Mouse (Mus musculus) activated CD4-positive, CD25-positive, alpha-beta regulatory T cell, adult 9 weeks (primary cell): ENCODE results near the gene Gm42957. TPM values are rescaled to one million over a fixed set of nuclear protein-coding genes. Genes with fewer than 3 reads are reported as not detected.

Experiments used
- polyA plus RNA-seq: library from polyadenylated mRNA; unstranded; fragments of 100-300 nt; shearing (Covaris generic); gene quantifications from one replicate; pipeline ENCODE4 v1.2.1, GENCODE M21; 2017

Gm42957 gene
- not detected for polyA plus RNA-seq

GRCm38 (mm10) chr3:96634928-96635879 is at the start of gene Gm42957, which contains the start of gene Pex11b:
TSS of gene Gm42957 (plus strand) at chr3:96635474.
TSS of gene Pex11b (plus strand) at chr3:96635376.

GRCm38 (mm10) chr3:96593790-96594560 is 41.3 kb upstream of the Gm42957 start, which contains the start of gene Polr3gl:
TSS of gene Polr3gl (minus strand) at chr3:96594181.

GRCm38 (mm10) chr3:96596228-96596707 is 39.0 kb upstream of the Gm42957 start, which contains the start of gene Ankrd34a:
TSS of gene Ankrd34a (plus strand) at chr3:96596636.

GRCm38 (mm10) chr3:96600639-96601250 is 34.5 kb upstream of the Gm42957 start, which contains the start of gene Lix1l:
TSS of gene Lix1l (plus strand) at chr3:96601149.

GRCm38 (mm10) chr3:96629729-96630600 is 5.3 kb upstream of the Gm42957 start, which contains the start of gene Rbm8a:
TSS of gene Rbm8a (plus strand) at chr3:96629933.

GRCm38 (mm10) chr3:96645018-96645649 is 9.9 kb downstream of the Gm42957 start, which contains the start of gene Itga10:
TSS of gene Itga10 (plus strand) at chr3:96645584.

GRCm38 (mm10) chr3:96669727-96670468 is 34.6 kb downstream of the Gm42957 start, which contains the start of gene Ankrd35:
TSS of gene Ankrd35 (plus strand) at chr3:96670131.

GRCm38 (mm10) chr3:96696198-96696765 is 61.0 kb downstream of the Gm42957 start, which contains the start of gene Pias3:
TSS of gene Pias3 (plus strand) at chr3:96696384.

Other genes with a start within 250 kb of the Gm42957 start
- gene BC107364, start 183.2 kb upstream of the Gm42957 start, polyA plus RNA-seq: not detected
- gene Hfe2, start 110.3 kb upstream of the Gm42957 start, polyA plus RNA-seq: not detected
- gene Txnip, start 77.5 kb upstream of the Gm42957 start, polyA plus RNA-seq: 950 TPM
- 1.3 TPM for gene Gm16253, start 58.5 kb upstream of the Gm42957 start, polyA plus RNA-seq
- gene Polr3gl, start 41.3 kb upstream of the Gm42957 start, polyA plus RNA-seq: 22.8 TPM
- 0.17 TPM for gene Ankrd34a, start 38.8 kb upstream of the Gm42957 start, polyA plus RNA-seq
- 0.26 TPM for gene Lix1l, start 34.3 kb upstream of the Gm42957 start, polyA plus RNA-seq
- 270 TPM for gene Rbm8a, start 5.5 kb upstream of the Gm42957 start, polyA plus RNA-seq
- 67.2 TPM for gene Pex11b, start 98 bp upstream of the Gm42957 start, polyA plus RNA-seq
- 0.28 TPM for gene Itga10, start 10.1 kb downstream of the Gm42957 start, polyA plus RNA-seq
- 0.09 TPM for gene Ankrd35, start 34.7 kb downstream of the Gm42957 start, polyA plus RNA-seq
- gene Pias3, start 60.9 kb downstream of the Gm42957 start, polyA plus RNA-seq: 22.6 TPM
- 0.64 TPM for gene Nudt17, start 73.1 kb downstream of the Gm42957 start, polyA plus RNA-seq
- gene Polr3c, start 92.2 kb downstream of the Gm42957 start, polyA plus RNA-seq: 75.2 TPM
- gene Rnf115, start 92.2 kb downstream of the Gm42957 start, polyA plus RNA-seq: 52.1 TPM
- gene Pdzk1, start 193.8 kb downstream of the Gm42957 start, polyA plus RNA-seq: 0.24 TPM
- gene Cd160, start 193.9 kb downstream of the Gm42957 start, polyA plus RNA-seq: 23.3 TPM